Mouse (Mus musculus) spleen, adult 2 months (tissue): Measurements from ENCODE around the gene Ctcfl.

ENCODE experiments used
- CTCF ChIP-seq: fragments of 200-500 bp; IDR thresholded peaks from 2 replicates; pipeline ENCODE4 v1.5.1; 2011; ENCODE audit warnings: mild to moderate bottlenecking, inconsistent platforms; ENCODE audit not compliant: insufficient read depth, insufficient read length, insufficient replicate concordance; ENCODE audit errors: extremely low read depth
- POLR2A ChIP-seq: fragments of 200-500 bp; IDR thresholded peaks from 2 replicates; pipeline ENCODE4 v1.6.1; 2011; ENCODE audit warnings: low read depth, low read length, inconsistent platforms

DNA sequence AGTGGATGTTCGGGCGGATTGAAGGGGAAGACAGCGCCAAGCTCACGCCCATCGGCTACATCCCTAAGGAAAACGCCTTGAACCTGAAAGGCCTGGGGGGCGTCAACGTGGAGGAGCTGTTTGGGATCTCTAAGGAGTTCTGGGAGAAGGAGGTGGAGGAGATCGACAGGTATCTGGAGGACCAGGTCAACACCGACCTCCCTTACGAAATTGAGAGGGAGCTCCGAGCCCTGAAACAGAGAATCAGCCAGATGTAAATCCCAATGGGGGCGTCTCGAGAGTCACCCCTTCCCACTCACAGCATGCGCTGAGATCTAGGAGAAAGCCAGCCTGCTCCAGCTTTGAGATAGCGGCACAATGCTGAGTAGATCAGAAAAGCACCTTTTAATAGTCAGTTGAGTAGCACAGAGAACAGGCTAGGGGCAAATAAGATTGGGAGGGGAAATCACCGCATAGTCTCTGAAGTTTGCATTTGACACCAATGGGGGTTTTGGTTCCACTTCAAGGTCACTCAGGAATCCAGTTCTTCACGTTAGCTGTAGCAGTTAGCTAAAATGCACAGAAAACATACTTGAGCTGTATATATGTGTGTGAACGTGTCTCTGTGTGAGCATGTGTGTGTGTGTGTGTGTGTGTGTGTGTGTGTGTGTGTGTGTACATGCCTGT, 39.2 kb upstream of the Ctcfl start:
- TF ChIP-seq POLR2A, result no peak
- TF ChIP-seq CTCF, result no peak
